Mouse (Mus musculus) E14TG2a.4 (cell line): ENCODE data around the gene Camk2d.

Experiments used
- CTCF ChIP-seq: conservative IDR thresholded peaks from 2 replicates; pipeline ENCODE4 v1.5.1; 2014; ENCODE audit warnings: low read length
- NANOG ChIP-seq: IDR thresholded peaks from 2 replicates; pipeline ENCODE4 v1.6.1; 2014; ENCODE audit warnings: borderline replicate concordance, low read length, mixed read lengths
- POU5F1 ChIP-seq: IDR thresholded peaks from 2 replicates; pipeline ENCODE4 v1.6.1; 2014; ENCODE audit warnings: low read length, borderline replicate concordance

DNA sequence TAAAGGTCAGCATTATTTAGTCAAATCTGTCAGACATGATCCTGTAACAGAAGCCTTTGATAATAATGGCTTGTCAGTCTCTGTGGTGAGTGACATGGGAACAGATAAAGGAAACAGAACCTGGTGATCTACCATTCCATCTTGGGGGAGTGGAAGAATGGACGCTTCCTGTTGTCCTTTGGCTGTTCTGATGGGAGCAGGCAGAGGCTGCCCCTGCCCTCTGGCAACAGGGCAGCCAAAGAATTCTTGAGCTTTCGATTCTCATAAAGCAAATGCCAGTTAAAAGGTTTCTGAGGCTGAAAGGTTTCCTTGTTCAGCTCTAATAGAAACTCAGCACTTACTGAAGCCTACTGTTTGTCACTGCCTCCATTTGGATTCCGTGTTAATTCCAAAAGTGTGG is 60.1 kb downstream of the Camk2d start:
- no peak for TF ChIP-seq CTCF
- TF ChIP-seq POU5F1 = no peak
- no peak for TF ChIP-seq NANOG
